Mouse (Mus musculus) brain, embryonic 14.5 days (tissue): Measurements from ENCODE around the gene Otud4.

Source experiments
- CTCF ChIP-seq: fragments of 200-500 bp; IDR thresholded peaks from 2 replicates; pipeline ENCODE4 v1.5.1; 2012; ENCODE audit warnings: inconsistent platforms, mild to moderate bottlenecking, moderate library complexity, borderline replicate concordance; ENCODE audit not compliant: insufficient read depth, insufficient read length; ENCODE audit errors: extremely low read depth
- POLR2A ChIP-seq: fragments of 200-500 bp; IDR thresholded peaks from 2 replicates; pipeline ENCODE4 v1.6.1; 2012; ENCODE audit warnings: mild to moderate bottlenecking, inconsistent platforms, borderline replicate concordance; ENCODE audit not compliant: poor library complexity, insufficient read depth, insufficient read length, severe bottlenecking; ENCODE audit errors: extremely low read depth

DNA sequence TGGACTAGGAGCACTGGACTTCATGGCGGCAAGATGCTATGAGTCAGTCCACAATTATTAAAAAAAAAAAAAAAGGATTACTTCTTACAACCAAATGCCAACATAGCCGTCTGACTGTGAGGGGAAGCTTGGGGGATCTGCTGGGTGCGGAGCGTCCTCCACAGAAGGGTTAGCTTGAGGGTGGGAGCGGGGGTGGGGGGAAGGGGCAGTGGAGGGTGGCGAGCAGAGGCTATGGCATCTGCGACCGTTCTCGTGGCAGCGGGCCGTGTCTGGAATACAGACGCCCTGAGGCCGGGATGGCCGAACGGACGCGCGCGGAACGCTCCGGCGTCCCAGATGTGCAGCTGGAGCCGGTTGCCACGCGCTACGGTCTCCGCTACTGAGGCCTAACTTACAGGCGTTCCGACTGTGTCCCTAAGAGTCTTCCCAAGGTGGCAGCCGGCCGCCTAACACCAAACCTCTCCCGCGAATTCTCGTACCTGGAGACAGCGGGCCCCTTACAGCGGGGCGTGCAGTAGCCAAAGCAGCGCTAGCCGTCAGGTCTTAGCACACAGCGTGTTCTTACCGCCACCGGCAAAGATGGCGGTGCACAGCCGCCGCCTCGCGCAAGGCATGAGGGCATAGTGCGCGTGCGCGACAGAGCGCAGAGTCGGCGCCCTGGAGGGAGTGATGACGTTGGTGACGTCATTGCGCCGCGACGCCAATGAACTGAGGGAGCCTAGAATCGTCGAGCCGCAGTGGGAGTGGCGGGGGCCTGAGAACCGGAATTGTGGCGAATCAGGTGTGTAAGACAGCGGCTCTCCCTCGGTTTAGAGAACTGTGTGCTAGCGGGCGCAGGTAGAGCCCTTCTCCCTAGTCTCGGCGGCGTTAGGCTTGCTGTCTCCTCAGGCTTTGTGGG is 71.9 kb downstream of the Otud4 start, which contains the start of the genes Abce1 and Anapc10:
- TF ChIP-seq CTCF (no peak), POLR2A (peak; percentile 64; the same call in 1 of the 2 replicates)
